9 mouse cellular contexts compared by ENCODE assay signal in genomic region chr9:65293580-65293972, GRCm38 (mm10). TPM values are rescaled to one million over a fixed set of nuclear protein-coding genes. Genes with fewer than 3 reads are reported as not detected.
DNase-seq lines count a peak whose midpoint lies in the region; ATAC-seq lines count a peak whose summit lies in the region.
"Had no signal": no experiment of that assay in that cellular context is flagged by ENCODE, and none has a peak within 500 bp of the region (broad histone marks: within the 10 kb centered on the region; RNA-seq: fewer than 3 reads in every experiment).

No protein-coding gene starts in this region.

- ATAC-seq in heart, embryonic 12.5 days (ENCODE audit: insufficient number of reproducible peaks, low FRiP score): no peak
- ATAC-seq in heart, embryonic 16.5 days (replicated peaks; ENCODE audit: extremely low read depth, insufficient read depth, low FRiP score): no peak

- peaks cover 5% of the 10 kb centered on the region for H3K36me3 ChIP-seq in heart, embryonic 12.5 days
- no peaks in the 10 kb centered on the region for H3K36me3 ChIP-seq in heart, embryonic 16.5 days (ENCODE audit: control insufficient read depth, insufficient read depth)
- H3K36me3 ChIP-seq in macrophage (ENCODE audit: inconsistent target): peaks cover 4% of the 10 kb centered on the region; the same call in 1 of the 2 replicates

- WGBS in heart, embryonic 12.5 days: under 1% methylated on average over 9 of the region's 9 CpGs
- 0% methylated on average over 9 of the region's 9 CpGs for WGBS in heart, embryonic 16.5 days
- under 1% methylated on average over 9 of the region's 9 CpGs for WGBS in macrophage (ENCODE audit: missing documents)

- no peaks in the 10 kb centered on the region for H3K27me3 ChIP-seq in heart, embryonic 12.5 days (replicated peaks)
- H3K27me3 ChIP-seq in heart, embryonic 16.5 days (ENCODE audit: control insufficient read depth, insufficient read depth, low read length): no peaks in the 10 kb centered on the region
- H3K27me3 ChIP-seq: Patski had no signal

- H3K9ac ChIP-seq in heart, embryonic 12.5 days: peak overlapping the region; percentile 79
- peak overlapping the region; percentile 74 for H3K9ac ChIP-seq in heart, embryonic 16.5 days (ENCODE audit: low read length)

- peaks cover 12% of the 10 kb centered on the region for H3K4me1 ChIP-seq in heart, embryonic 12.5 days (replicated peaks)
- H3K4me1 ChIP-seq in heart, embryonic 16.5 days (ENCODE audit: control insufficient read depth, insufficient read depth, low read length): peaks cover 16% of the 10 kb centered on the region

- no peaks in the 10 kb centered on the region for H3K9me3 ChIP-seq in heart, embryonic 12.5 days (replicated peaks)
- H3K9me3 ChIP-seq in heart, embryonic 16.5 days (replicated peaks; ENCODE audit: control insufficient read depth, low read length): no peaks in the 10 kb centered on the region

- no peak for DNase-seq in heart, adult 11 months
- DNase-seq in MN1 (ENCODE audit: low spot score): peak; percentile 27
- no peak for DNase-seq in right cerebral cortex, postnatal 10 days (ENCODE audit: low spot score in 2 of 2)
- DNase-seq in thymus, postnatal 0 days (ENCODE audit: low spot score): no peak
- DNase-seq in layer of hippocampus, postnatal 14 days (ENCODE audit: low spot score in 2 of 2): no peak

- H3K4me3 ChIP-seq in heart, embryonic 12.5 days: peak overlapping the region; percentile 84
- peak overlapping the region; percentile 87 for H3K4me3 ChIP-seq in heart, embryonic 16.5 days (ENCODE audit: low read length)
- H3K4me3 ChIP-seq in macrophage (ENCODE audit: inconsistent target): peak overlapping the region; percentile 96

- peaks cover 44% of the 10 kb centered on the region for H3K79me2 ChIP-seq in macrophage (ENCODE audit: inconsistent target)

- peak overlapping the region; percentile 82 for H3K27ac ChIP-seq in heart, embryonic 12.5 days (ENCODE audit: poor library complexity, severe bottlenecking)
- H3K27ac ChIP-seq in heart, embryonic 16.5 days (ENCODE audit: low read length): peak overlapping the region; percentile 83
- peak overlapping the region; percentile 75 for H3K27ac ChIP-seq in macrophage

- H3K4me2 ChIP-seq in heart, embryonic 12.5 days: peak overlapping the region; percentile 77
- H3K4me2 ChIP-seq in heart, embryonic 16.5 days (ENCODE audit: low read depth, low read length): peak overlapping the region; percentile 72

RNA-seq across cellular contexts. Expression of gene Clpx, which starts 0.5 kb away (rescaled TPM):
- polyA plus RNA-seq in heart, embryonic 12.5 days (2016; fragmentation: Nextera tagmentation; extraction: Ambion mirVana): 44.6 and 45.2 TPM in 2 replicates
- polyA plus RNA-seq in heart, embryonic 16.5 days (2015; fragmentation: Nextera tagmentation; extraction: Ambion mirVana): 49.0 and 53.5 TPM in 2 replicates
- 10 to 100 TPM; 15.6 to 54.9 (median 32.0) TPM for total RNA-seq in macrophage (2018; cell fraction: chromatin; rRNA removed)
- 10 to 100 TPM; 13.4 to 26.7 (median 21.4) TPM for total RNA-seq in macrophage (2018; cell fraction: cytosol; rRNA removed)
- total RNA-seq in macrophage (2018; cell fraction: nucleus; rRNA removed): 10 to 100 TPM; 16.6 to 48.0 (median 24.4) TPM
- 23.2 to 25.3 TPM (median 25.2 TPM) in 3 replicates for polyA plus RNA-seq in macrophage (2018)
- polyA plus RNA-seq in thymus, postnatal 0 days (2015; fragmentation: Nextera tagmentation; extraction: Ambion mirVana): 49.8 and 55.5 TPM in 2 replicates
- 10 to 100 TPM; 30.4 to 30.8 TPM for total RNA-seq in layer of hippocampus, postnatal 14 days (2021)

RNA-seq across cellular contexts. Expression of gene Cilp, which starts 28.6 kb away (rescaled TPM):
- 0.17 TPM in 1 of 2 replicates, not detected in the other for polyA plus RNA-seq in heart, embryonic 12.5 days (2016; fragmentation: Nextera tagmentation; extraction: Ambion mirVana)
- 0.08 and 0.14 TPM in 2 replicates for polyA plus RNA-seq in heart, embryonic 16.5 days (2015; fragmentation: Nextera tagmentation; extraction: Ambion mirVana)
- total RNA-seq in macrophage (2018; cell fraction: chromatin; rRNA removed): not detected
- not detected for total RNA-seq in macrophage (2018; cell fraction: cytosol; rRNA removed)
- total RNA-seq in macrophage (2018; cell fraction: nucleus; rRNA removed): not detected
- polyA plus RNA-seq in macrophage (2018): not detected in 3 replicates
- polyA plus RNA-seq in thymus, postnatal 0 days (2015; fragmentation: Nextera tagmentation; extraction: Ambion mirVana): 0.61 and 0.77 TPM in 2 replicates
- under 1 TPM; 0.07 to 0.14 TPM for total RNA-seq in layer of hippocampus, postnatal 14 days (2021)
- polyA plus RNA-seq: Patski had no signal

RNA-seq across cellular contexts. Expression of gene Pdcd7, which starts 52.3 kb away (rescaled TPM):
- polyA plus RNA-seq in heart, embryonic 12.5 days (2016; fragmentation: Nextera tagmentation; extraction: Ambion mirVana): 9.5 and 9.9 TPM in 2 replicates
- polyA plus RNA-seq in heart, embryonic 16.5 days (2015; fragmentation: Nextera tagmentation; extraction: Ambion mirVana): 5.3 and 5.7 TPM in 2 replicates
- total RNA-seq in macrophage (2018; cell fraction: chromatin; rRNA removed): 10 to 100 TPM in 20 of 26 experiments, 1 to 10 TPM in 6; 6.3 to 32.2 (median 14.7) TPM
- total RNA-seq in macrophage (2018; cell fraction: cytosol; rRNA removed): 10 to 100 TPM in 10 of 26 experiments, 1 to 10 TPM in 16; 4.8 to 14.8 (median 9.6) TPM
- total RNA-seq in macrophage (2018; cell fraction: nucleus; rRNA removed): 10 to 100 TPM in 19 of 26 experiments, 1 to 10 TPM in 7; 6.0 to 24.5 (median 12.4) TPM
- polyA plus RNA-seq in macrophage (2018): 10.1 to 13.8 TPM (median 10.9 TPM) in 3 replicates
- 14.8 and 18.6 TPM in 2 replicates for polyA plus RNA-seq in thymus, postnatal 0 days (2015; fragmentation: Nextera tagmentation; extraction: Ambion mirVana)
- total RNA-seq in layer of hippocampus, postnatal 14 days (2021): 10 to 100 TPM; 22.4 to 27.2 TPM
